Mouse (Mus musculus) midbrain, embryonic 12.5 days (tissue): ENCODE measurements around the gene Cdyl. TPM values are rescaled to one million over a fixed set of nuclear protein-coding genes. Genes with fewer than 3 reads are reported as not detected.

Experiments
- polyA plus RNA-seq: library from polyadenylated mRNA; unstranded; fragments of >200 nt; fragmentation: Nextera tagmentation; extraction: Ambion mirVana; gene quantifications from 2 replicates; pipeline ENCODE4 v1.2.1, GENCODE M21; 2016

The Cdyl gene
- polyA plus RNA-seq, 1 experiment from 2014 or later = 12.5 TPM

Other genes with a start within 250 kb of the Cdyl start
- 11.8 and 13.2 TPM in 2 replicates for gene Rpp40, start 246.5 kb downstream of the Cdyl start, polyA plus RNA-seq